Mouse (Mus musculus): ENCODE measurements around the gene Tusc2. TPM values are rescaled to one million over a fixed set of nuclear protein-coding genes. Genes with fewer than 3 reads are reported as not detected.
A peak's percentile ranks its signal among the peaks of the same experiment; 100 is the strongest.
"Not testable (repeated sequence)": the region's sequence is repeated elsewhere in the genome, so short reads cannot be mapped to it uniquely, and the experiment has no call there.

The Tusc2 gene
- polyA plus RNA-seq, 1 experiment from 2014 or later: 98.5 TPM

- ATAC-seq: no peak
- Histone ChIP-seq H3K27me3 (replicated peaks; ENCODE audit: control insufficient read depth, insufficient read depth, low read length) (no peaks in the 10 kb centered on the region), H3K27ac (ENCODE audit: low read length) (no peak overlapping the region), H3K9me3 (ENCODE audit: control insufficient read depth, low read length) (no peaks in the 10 kb centered on the region), H3K4me1 (replicated peaks; ENCODE audit: control insufficient read depth, insufficient read depth, low read length) (peaks cover 38% of the 10 kb centered on the region), H3K9ac (replicated peaks; ENCODE audit: low read depth, low read length) (no peak overlapping the region), H3K4me3 (replicated peaks; ENCODE audit: low read length) (no peak overlapping the region), H3K4me2 (ENCODE audit: low read length) (no peak overlapping the region), H3K36me3 (ENCODE audit: control insufficient read depth, insufficient read depth) (peaks cover 27% of the 10 kb centered on the region)
- WGBS: 95% methylated on average over 22 of the region's 22 CpGs
Measured at GRCm38 (mm10) chr9:107571534-107572326, 8.7 kb downstream of the Tusc2 start.

GRCm38 (mm10) chr9:107572327-107572662, 9.2 kb downstream of the Tusc2 start:
- Histone ChIP-seq H3K27me3 (replicated peaks; ENCODE audit: control insufficient read depth, insufficient read depth, low read length) (no peaks in the 10 kb centered on the region), H3K4me1 (replicated peaks; ENCODE audit: control insufficient read depth, insufficient read depth, low read length) (peaks cover 41% of the 10 kb centered on the region), H3K4me2 (ENCODE audit: low read length) (no peak overlapping the region), H3K4me3 (replicated peaks; ENCODE audit: low read length) (no peak overlapping the region), H3K36me3 (ENCODE audit: control insufficient read depth, insufficient read depth) (peaks cover 27% of the 10 kb centered on the region), H3K9ac (replicated peaks; ENCODE audit: low read depth, low read length) (no peak overlapping the region), H3K27ac (ENCODE audit: low read length) (no peak overlapping the region), H3K9me3 (ENCODE audit: control insufficient read depth, low read length) (no peaks in the 10 kb centered on the region)
- ATAC-seq: no peak
- 92% methylated on average over 2 of the region's 2 CpGs for WGBS

GRCm38 (mm10) chr9:107573774-107574173, 10.7 kb downstream of the Tusc2 start:
- H3K4me1 ChIP-seq (replicated peaks; ENCODE audit: control insufficient read depth, insufficient read depth, low read length): peaks cover 32% of the 10 kb centered on the region
- not testable (repeated sequence) for H3K4me2 ChIP-seq (ENCODE audit: low read length); H3K27me3 ChIP-seq (replicated peaks; ENCODE audit: control insufficient read depth, insufficient read depth, low read length); H3K27ac ChIP-seq (ENCODE audit: low read length); H3K4me3 ChIP-seq (replicated peaks; ENCODE audit: low read length); ATAC-seq; H3K9ac ChIP-seq (replicated peaks; ENCODE audit: low read depth, low read length); H3K9me3 ChIP-seq (ENCODE audit: control insufficient read depth, low read length)
- 80% methylated on average over 6 of the region's 6 CpGs for WGBS
- peaks cover 27% of the 10 kb centered on the region for H3K36me3 ChIP-seq (ENCODE audit: control insufficient read depth, insufficient read depth)

- Histone ChIP-seq H3K27me3 (replicated peaks; ENCODE audit: control insufficient read depth, insufficient read depth, low read length) (no peaks in the 10 kb centered on the region), H3K27ac (ENCODE audit: low read length) (no peak overlapping the region), H3K9ac (replicated peaks; ENCODE audit: low read depth, low read length) (no peak overlapping the region), H3K9me3 (ENCODE audit: control insufficient read depth, low read length) (no peaks in the 10 kb centered on the region), H3K4me3 (replicated peaks; ENCODE audit: low read length) (no peak overlapping the region), H3K36me3 (ENCODE audit: control insufficient read depth, insufficient read depth) (peaks cover 27% of the 10 kb centered on the region), H3K4me2 (ENCODE audit: low read length) (no peak overlapping the region), H3K4me1 (replicated peaks; ENCODE audit: control insufficient read depth, insufficient read depth, low read length) (peaks cover 35% of the 10 kb centered on the region)
- no peak for ATAC-seq
- WGBS: 88% methylated on average over 14 of the region's 14 CpGs
Measured at GRCm38 (mm10) chr9:107575579-107576356, 12.7 kb downstream of the Tusc2 start.

GRCm38 (mm10) chr9:107576357-107577107, 13.5 kb downstream of the Tusc2 start, which contains the start of gene Hyal1:
TSS of gene Hyal1 (plus strand) at chr9:107576927.
- Histone ChIP-seq H3K9me3 (ENCODE audit: control insufficient read depth, low read length) (no peaks in the 10 kb centered on the region), H3K4me1 (replicated peaks; ENCODE audit: control insufficient read depth, insufficient read depth, low read length) (peaks cover 34% of the 10 kb centered on the region), H3K9ac (replicated peaks; ENCODE audit: low read depth, low read length) (0 out of 2 replicates have a peak within 1 kb of the TSS, but pooled peaks have one; percentile 27), H3K4me2 (ENCODE audit: low read length) (peak within 1 kb of the TSS; percentile 32; the same call in 1 of the 2 replicates), H3K4me3 (replicated peaks; ENCODE audit: low read length) (peak within 1 kb of the TSS; percentile 17), H3K36me3 (ENCODE audit: control insufficient read depth, insufficient read depth) (peaks cover 27% of the 10 kb centered on the region), H3K27me3 (replicated peaks; ENCODE audit: control insufficient read depth, insufficient read depth, low read length) (no peaks in the 10 kb centered on the region), H3K27ac (ENCODE audit: low read length) (0 out of 2 replicates have a peak within 1 kb of the TSS, but pooled peaks have one; percentile 16)
- ATAC-seq: peak; percentile 63
- 26% methylated on average over 16 of the region's 16 CpGs for WGBS

- Histone ChIP-seq H3K4me2 (ENCODE audit: low read length) (no peak overlapping the region), H3K9ac (replicated peaks; ENCODE audit: low read depth, low read length) (no peak overlapping the region), H3K27ac (ENCODE audit: low read length) (no peak overlapping the region), H3K4me1 (replicated peaks; ENCODE audit: control insufficient read depth, insufficient read depth, low read length) (peaks cover 29% of the 10 kb centered on the region), H3K27me3 (replicated peaks; ENCODE audit: control insufficient read depth, insufficient read depth, low read length) (no peaks in the 10 kb centered on the region), H3K9me3 (ENCODE audit: control insufficient read depth, low read length) (no peaks in the 10 kb centered on the region), H3K4me3 (replicated peaks; ENCODE audit: low read length) (no peak overlapping the region), H3K36me3 (ENCODE audit: control insufficient read depth, insufficient read depth) (peaks cover 14% of the 10 kb centered on the region; the same call in 1 of the 2 replicates)
- ATAC-seq: no peak
- WGBS: 90% methylated on average over 10 of the region's 10 CpGs
Measured at GRCm38 (mm10) chr9:107577871-107578270, 14.8 kb downstream of the Tusc2 start.

- Histone ChIP-seq H3K9me3 (ENCODE audit: control insufficient read depth, low read length) (no peaks in the 10 kb centered on the region), H3K9ac (replicated peaks; ENCODE audit: low read depth, low read length) (no peak within 1 kb of the TSS), H3K36me3 (ENCODE audit: control insufficient read depth, insufficient read depth) (peaks cover 10% of the 10 kb centered on the region; the same call in 1 of the 2 replicates), H3K27ac (ENCODE audit: low read length) (peak within 1 kb of the TSS; percentile 92), H3K27me3 (replicated peaks; ENCODE audit: control insufficient read depth, insufficient read depth, low read length) (no peaks in the 10 kb centered on the region), H3K4me2 (ENCODE audit: low read length) (no peak within 1 kb of the TSS), H3K4me3 (replicated peaks; ENCODE audit: low read length) (no peak within 1 kb of the TSS), H3K4me1 (replicated peaks; ENCODE audit: control insufficient read depth, insufficient read depth, low read length) (peaks cover 29% of the 10 kb centered on the region)
- no peak for ATAC-seq
- 88% methylated on average over 3 of the region's 3 CpGs for WGBS
Measured at GRCm38 (mm10) chr9:107578587-107578986, 15.5 kb downstream of the Tusc2 start, which contains the start of gene Naa80. TSS of gene Naa80 (plus strand) at chr9:107578887.

GRCm38 (mm10) chr9:107579023-107579900, 16.2 kb downstream of the Tusc2 start:
- Histone ChIP-seq H3K4me1 (replicated peaks; ENCODE audit: control insufficient read depth, insufficient read depth, low read length) (peaks cover 29% of the 10 kb centered on the region), H3K9me3 (ENCODE audit: control insufficient read depth, low read length) (no peaks in the 10 kb centered on the region), H3K36me3 (ENCODE audit: control insufficient read depth, insufficient read depth) (peaks cover 8% of the 10 kb centered on the region; the same call in 1 of the 2 replicates), H3K4me2 (ENCODE audit: low read length) (no peak overlapping the region), H3K27me3 (replicated peaks; ENCODE audit: control insufficient read depth, insufficient read depth, low read length) (no peaks in the 10 kb centered on the region), H3K9ac (replicated peaks; ENCODE audit: low read depth, low read length) (no peak overlapping the region), H3K4me3 (replicated peaks; ENCODE audit: low read length) (no peak overlapping the region), H3K27ac (ENCODE audit: low read length) (peak overlapping the region; percentile 92)
- no peak for ATAC-seq
- 93% methylated on average over 14 of the region's 14 CpGs for WGBS
